27 mouse cellular contexts compared by ENCODE assay signal in genomic region chr7:49919494-49919893, GRCm38 (mm10). TPM values are rescaled to one million over a fixed set of nuclear protein-coding genes. Genes with fewer than 3 reads are reported as not detected.
"Had no signal": no experiment of that assay in that cellular context is flagged by ENCODE, and none has a peak within 500 bp of the region (broad histone marks: within the 10 kb centered on the region; RNA-seq: fewer than 3 reads in every experiment).

No protein-coding gene starts in this region.

- H3K9ac ChIP-seq: liver, embryonic 13.5 days; midbrain, embryonic 15.5 days; neural tube, embryonic 12.5 days; neural tube, embryonic 15.5 days; stomach, embryonic 15.5 days had no signal

- H3K9me3 ChIP-seq: liver, embryonic 13.5 days; midbrain, embryonic 15.5 days; neural tube, embryonic 12.5 days; neural tube, embryonic 15.5 days; stomach, embryonic 15.5 days had no signal

- DNase-seq: kidney, adult 9 months; kidney, postnatal 10 days; kidney, postnatal 36 days; layer of hippocampus, postnatal 36 days; liver, embryonic 13.5 days; lung, adult 2 months; lung, postnatal 14 days; lung, postnatal 4 days; right cerebral cortex, adult 18-20 months; right cerebral cortex, postnatal 14 days; right cerebral cortex, postnatal 4 days; spleen, adult 18-20 months; thymus, postnatal 36 days had no signal

- H3K4me1 ChIP-seq: liver, embryonic 13.5 days; stomach, embryonic 15.5 days had no signal

- H3K4me2 ChIP-seq: liver, embryonic 13.5 days; midbrain, embryonic 11.5 days; midbrain, embryonic 15.5 days; neural tube, embryonic 12.5 days; neural tube, embryonic 15.5 days; stomach, embryonic 15.5 days had no signal

- ATAC-seq: midbrain, embryonic 15.5 days had no signal

- H3K4me3 ChIP-seq: left cerebral cortex, adult 2 months; liver, embryonic 13.5 days; midbrain, embryonic 15.5 days; neural tube, embryonic 12.5 days; neural tube, embryonic 15.5 days; stomach, embryonic 15.5 days had no signal

- H3K36me3 ChIP-seq: liver, embryonic 13.5 days; midbrain, embryonic 15.5 days; neural tube, embryonic 15.5 days; stomach, embryonic 15.5 days had no signal

- H3K27ac ChIP-seq: left cerebral cortex, adult 2 months; liver, embryonic 13.5 days; midbrain, embryonic 15.5 days; neural tube, embryonic 12.5 days; neural tube, embryonic 15.5 days; stomach, embryonic 15.5 days had no signal

RNA-seq across cellular contexts. Expression of gene Slc6a5, which starts 9.5 kb away (rescaled TPM):
- total RNA-seq: liver, adult 2 months; megakaryocyte progenitor cell, adult 5-6 weeks; megakaryocyte-erythroid progenitor cell, adult 5-6 weeks had no signal
- polyA plus RNA-seq: limb, embryonic 11.5 days; liver, adult 2 months; liver, embryonic 13.5 days; liver, embryonic 16.5 days; lung, adult 2 months; lung, embryonic 16.5 days; midbrain, embryonic 11.5 days; thymus, postnatal 0 days; urinary bladder, adult 2 months had no signal

RNA-seq across cellular contexts. Expression of gene Nell1, which starts 55.2 kb away (rescaled TPM):
- total RNA-seq: liver, adult 2 months; megakaryocyte progenitor cell, adult 5-6 weeks; megakaryocyte-erythroid progenitor cell, adult 5-6 weeks had no signal
- polyA plus RNA-seq: liver, adult 2 months had no signal
